Mouse (Mus musculus) bone marrow, adult 2 months (tissue): ENCODE data around the gene Stxbp6.

Experiments used
- CTCF ChIP-seq: fragments of 200-500 bp; IDR thresholded peaks from 2 replicates; pipeline ENCODE4 v1.5.1; 2011; ENCODE audit warnings: low read length, control low read depth; ENCODE audit not compliant: control insufficient read depth, insufficient read depth
- POLR2A ChIP-seq: fragments of 200-500 bp; IDR thresholded peaks from 2 replicates; pipeline ENCODE4 v1.6.1; 2011; ENCODE audit warnings: low read depth, mild to moderate bottlenecking, control low read depth, low read length, borderline replicate concordance; ENCODE audit not compliant: control insufficient read depth

GRCm38 (mm10) chr12:45037091-45037490 is 37.4 kb downstream of the Stxbp6 start:
- TF ChIP-seq CTCF: no peak
- no peak for TF ChIP-seq POLR2A
